Mouse (Mus musculus) testis, adult 2 months (tissue): ENCODE results near the gene Usp34.

Experiments
- CTCF ChIP-seq: fragments of 200-500 bp; IDR thresholded peaks from 2 replicates; pipeline ENCODE4 v1.5.1; 2012; ENCODE audit warnings: low read depth, mild to moderate bottlenecking, inconsistent platforms, low read length, moderate library complexity; ENCODE audit not compliant: control insufficient read depth, insufficient read depth, insufficient replicate concordance
- POLR2A ChIP-seq: fragments of 200-500 bp; IDR thresholded peaks from 2 replicates; pipeline ENCODE4 v1.6.1; 2012; ENCODE audit warnings: low read depth, mild to moderate bottlenecking, inconsistent platforms, low read length, moderate library complexity; ENCODE audit not compliant: control insufficient read depth

GRCm38 (mm10) chr11:23372490-23372889 lies 65.8 kb downstream of the Usp34 start:
- no peak for TF ChIP-seq CTCF
- no peak for TF ChIP-seq POLR2A
